Mouse (Mus musculus): Measurements from ENCODE around the gene Stt3b.

The Stt3b gene

GRCm38 (mm10) chr9:115261896-115262295, 48.3 kb downstream of the Stt3b start:
- no peak for DNase-seq (ENCODE audit: low spot score)

DNA sequence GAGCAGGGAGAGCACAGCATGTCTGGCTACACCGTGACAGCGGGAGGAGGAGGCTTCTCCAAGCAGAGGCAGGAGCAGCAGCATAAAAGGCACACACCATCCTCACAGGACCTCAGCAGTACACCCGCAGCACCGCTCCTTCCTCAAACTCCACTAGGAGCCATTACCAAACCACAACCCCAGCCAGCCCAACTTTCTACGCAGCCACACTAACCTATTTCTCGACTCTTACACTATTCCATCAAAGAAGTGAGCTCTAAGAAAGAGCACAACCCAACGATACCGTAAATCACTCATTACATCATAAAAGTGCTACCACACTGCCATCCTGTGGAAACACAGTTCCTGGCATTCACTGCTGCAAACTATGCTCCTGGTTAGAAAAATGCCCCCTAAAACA, 48.8 kb downstream of the Stt3b start:
- no peak for DNase-seq (ENCODE audit: low spot score)

- no peak for DNase-seq (ENCODE audit: low spot score)
These were observed 49.8 kb downstream of the Stt3b start for GRCm38 (mm10) chr9:115260464-115260863.

GRCm38 (mm10) chr9:115259866-115260265, 50.4 kb downstream of the Stt3b start:
- no peak for DNase-seq (ENCODE audit: low spot score)

- DNase-seq (ENCODE audit: low spot score) = no peak
These were observed 52.4 kb downstream of the Stt3b start for GRCm38 (mm10) chr9:115257733-115258286.

DNA sequence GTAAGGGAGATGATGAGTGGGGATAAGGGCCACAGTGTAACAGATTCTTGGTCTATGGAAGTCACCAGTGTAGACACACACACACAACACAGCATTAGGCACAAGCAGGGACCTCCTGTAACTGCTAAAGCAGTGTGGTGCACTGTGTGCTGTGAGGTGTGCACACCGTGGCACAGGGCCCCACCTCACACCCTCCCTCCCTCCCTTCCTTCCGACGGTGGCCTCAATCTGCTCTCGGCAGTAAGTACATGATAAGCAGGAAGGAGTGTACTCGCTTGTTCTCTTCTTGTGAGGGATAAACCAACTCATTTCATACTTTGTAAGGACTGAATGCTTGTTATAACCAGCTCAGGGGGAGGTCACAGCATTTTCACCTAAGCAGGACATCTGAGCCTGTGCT, 61.1 kb downstream of the Stt3b start:
- DNase-seq (ENCODE audit: low spot score) = no peak

GRCm38 (mm10) chr9:115245092-115245491, 65.1 kb downstream of the Stt3b start:
- DNase-seq (ENCODE audit: low spot score) = no peak

GRCm38 (mm10) chr9:115243630-115244029, 66.6 kb downstream of the Stt3b start:
- DNase-seq (ENCODE audit: low spot score) = no peak

DNA sequence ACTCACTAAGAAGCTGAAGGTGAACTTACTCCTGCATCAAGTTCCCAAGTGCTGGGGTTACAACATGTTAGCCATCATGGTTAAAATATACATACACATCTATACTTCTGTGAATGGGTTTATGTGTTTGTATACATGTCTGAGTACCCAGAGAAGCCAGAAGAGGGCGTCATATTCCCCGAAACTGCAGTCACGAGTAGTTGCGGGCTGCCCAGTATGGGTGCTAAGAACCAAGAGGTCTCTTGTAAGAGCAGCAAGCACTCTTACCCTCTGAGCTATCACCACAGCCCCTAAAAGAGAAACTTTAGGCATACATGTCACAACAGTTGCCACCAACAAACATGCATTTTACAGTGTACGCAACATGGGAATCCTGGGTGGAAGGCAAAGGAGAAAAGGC, 70.4 kb downstream of the Stt3b start:
- no peak for DNase-seq (ENCODE audit: low spot score)

GRCm38 (mm10) chr9:115237943-115238342, 72.3 kb downstream of the Stt3b start:
- DNase-seq (ENCODE audit: low spot score) = no peak

- no peak for DNase-seq (ENCODE audit: low spot score)
These were observed 73.8 kb downstream of the Stt3b start for GRCm38 (mm10) chr9:115236352-115236841.

- DNase-seq (ENCODE audit: low spot score) = no peak
These were observed 75.7 kb downstream of the Stt3b start for GRCm38 (mm10) chr9:115234561-115234960.

DNA sequence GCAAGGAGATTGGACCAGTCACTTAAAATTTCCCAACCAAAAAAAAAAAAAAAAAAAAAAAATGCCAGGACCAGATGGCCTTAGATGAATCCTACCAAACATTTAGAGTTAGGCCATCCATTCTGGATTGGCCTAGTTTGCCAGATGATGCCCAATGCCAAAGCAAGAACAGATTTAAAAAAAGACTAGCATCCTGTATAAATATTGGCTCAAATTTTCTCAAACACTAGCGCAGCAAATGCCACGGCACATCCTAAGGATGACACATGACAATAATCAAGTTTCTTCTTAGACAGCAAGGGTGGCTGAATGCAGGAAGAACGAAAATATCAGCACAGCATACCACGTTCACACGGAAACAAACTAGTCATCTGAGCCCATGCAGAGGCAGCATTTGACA, 76.5 kb downstream of the Stt3b start:
- no peak for DNase-seq (ENCODE audit: low spot score)

DNA sequence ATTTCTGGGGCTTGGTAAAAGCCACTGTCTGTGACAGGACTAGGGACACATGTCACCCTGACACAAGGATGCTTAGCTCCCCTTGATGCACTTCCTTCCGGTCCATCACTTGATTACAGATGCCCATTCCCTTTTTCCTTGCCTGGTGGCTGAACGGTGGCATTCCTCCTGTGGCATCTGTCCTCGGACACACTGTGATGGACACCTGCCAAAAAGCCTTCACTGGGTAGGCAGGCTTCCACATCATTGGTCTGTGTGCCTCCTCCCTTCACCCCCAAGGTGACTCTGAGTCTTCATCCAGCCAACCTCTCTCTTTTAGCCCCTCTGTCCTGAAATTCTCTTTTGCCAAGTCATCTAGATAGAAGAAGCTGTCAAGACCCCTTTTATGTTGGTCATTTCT, 78.7 kb downstream of the Stt3b start:
- DNase-seq (ENCODE audit: low spot score) = no peak

DNA sequence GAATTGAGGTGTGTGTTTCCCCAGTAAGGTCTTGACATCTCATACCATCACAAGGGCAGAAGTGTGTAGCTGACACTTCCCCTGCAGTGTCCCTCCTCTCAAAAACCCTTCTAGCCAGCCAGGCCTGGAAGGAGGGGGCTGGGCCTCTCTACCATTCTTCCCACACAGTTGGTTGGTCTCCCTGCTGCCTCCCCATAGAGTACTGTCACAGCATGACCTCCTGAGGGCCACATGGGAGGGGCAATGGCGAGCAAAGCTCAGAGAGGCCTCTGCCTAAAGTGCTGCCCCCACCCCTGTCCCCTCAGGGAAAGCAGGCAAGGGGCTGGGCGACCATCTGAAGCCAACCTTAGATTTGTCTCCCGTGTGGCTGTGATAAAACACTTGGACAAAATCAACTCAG, 80.1 kb downstream of the Stt3b start:
- no peak for DNase-seq (ENCODE audit: low spot score)

- DNase-seq (ENCODE audit: low spot score) = no peak
These were observed 80.5 kb downstream of the Stt3b start for GRCm38 (mm10) chr9:115229676-115230075.

DNA sequence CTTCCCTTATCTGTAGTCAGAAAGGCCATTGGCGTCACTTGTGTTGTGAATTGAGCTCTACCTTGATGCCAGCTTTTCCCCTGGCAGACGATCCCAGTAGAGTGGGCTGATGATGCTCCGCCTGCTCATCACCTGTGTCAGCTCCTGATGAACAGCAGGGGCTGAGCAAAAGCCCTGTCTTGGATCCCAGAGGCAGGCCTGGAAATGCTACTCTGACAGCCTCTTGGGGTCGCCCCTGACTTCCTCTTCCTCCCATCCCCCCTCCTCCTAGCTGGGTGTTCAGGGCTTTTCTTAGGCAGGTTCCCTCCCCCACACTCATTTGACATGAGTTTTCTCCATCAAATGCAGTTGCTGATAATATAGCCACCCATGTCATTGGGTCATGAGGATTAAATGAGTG, 81.1 kb downstream of the Stt3b start:
- DNase-seq (ENCODE audit: low spot score) = no peak

DNA sequence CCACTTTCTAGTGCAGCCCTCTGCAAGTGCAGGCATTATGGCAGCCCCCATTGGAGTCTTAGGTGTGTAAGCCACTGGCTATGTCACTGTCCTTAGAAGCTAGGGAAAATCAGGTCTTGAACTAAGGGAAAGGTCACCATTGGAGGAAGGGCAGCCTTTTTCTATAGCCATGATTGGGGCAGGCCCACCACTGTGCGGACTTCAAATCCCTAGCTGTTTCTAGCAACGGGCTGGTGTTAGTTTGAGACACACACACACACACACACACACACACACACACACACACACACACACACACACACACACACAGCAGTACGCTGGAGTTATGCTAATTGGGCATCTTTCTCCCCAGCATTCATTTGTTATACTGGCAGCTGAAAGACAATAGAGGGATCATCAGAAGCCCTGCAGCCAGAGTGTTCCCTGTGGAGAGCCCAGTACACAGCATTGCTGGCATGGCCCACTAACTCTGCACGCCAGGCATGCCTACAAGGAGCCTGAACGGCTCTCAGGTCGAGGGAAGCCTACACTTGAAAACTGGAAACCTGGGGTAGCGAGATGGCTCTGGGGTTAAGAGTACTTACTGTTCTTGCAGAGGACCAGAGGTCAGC, 85.4 kb downstream of the Stt3b start:
- no peak for DNase-seq (ENCODE audit: low spot score)

GRCm38 (mm10) chr9:115221265-115221664, 89.0 kb downstream of the Stt3b start:
- no peak for DNase-seq (ENCODE audit: low spot score)

GRCm38 (mm10) chr9:115220466-115220865, 89.8 kb downstream of the Stt3b start:
- no peak for DNase-seq (ENCODE audit: low spot score)

DNA sequence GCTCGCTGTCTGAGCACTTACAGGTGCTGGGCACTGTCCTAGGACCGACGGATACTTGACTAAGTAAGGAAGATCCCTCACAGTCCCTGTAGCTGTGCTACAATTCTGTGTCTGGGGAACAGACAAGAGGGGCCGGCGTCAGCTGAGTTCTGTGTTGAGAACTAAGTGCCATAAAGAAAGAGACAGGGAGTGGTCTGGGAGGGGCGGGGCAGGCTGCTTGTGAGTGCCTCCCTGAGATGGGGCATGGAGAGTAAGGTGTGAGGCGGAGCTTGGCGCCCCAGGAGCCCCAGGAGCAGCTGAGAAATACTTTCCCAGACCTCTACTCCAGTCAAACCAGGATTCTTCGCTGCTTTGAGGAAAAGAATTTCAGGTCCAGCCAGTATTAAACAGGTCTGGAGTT, 92.2 kb downstream of the Stt3b start:
- no peak for DNase-seq (ENCODE audit: low spot score)

- no peak for DNase-seq (ENCODE audit: low spot score)
These were observed 94.2 kb downstream of the Stt3b start for GRCm38 (mm10) chr9:115215830-115216701.

Measured in T-cell, adult 2 months (primary cell).